Mouse (Mus musculus) NIH3T3 (cell line): ENCODE results near the gene Zp3.

ENCODE experiments used
- DNase-seq: peaks from one replicate; pipeline ENCODE4 v3.0.0-alpha.2; 2012; ENCODE audit warnings: low read depth

Zp3 gene

GRCm38 (mm10) chr5:135962125-135962491 lies 17.8 kb upstream of the Zp3 start:
- no peak for DNase-seq

DNA sequence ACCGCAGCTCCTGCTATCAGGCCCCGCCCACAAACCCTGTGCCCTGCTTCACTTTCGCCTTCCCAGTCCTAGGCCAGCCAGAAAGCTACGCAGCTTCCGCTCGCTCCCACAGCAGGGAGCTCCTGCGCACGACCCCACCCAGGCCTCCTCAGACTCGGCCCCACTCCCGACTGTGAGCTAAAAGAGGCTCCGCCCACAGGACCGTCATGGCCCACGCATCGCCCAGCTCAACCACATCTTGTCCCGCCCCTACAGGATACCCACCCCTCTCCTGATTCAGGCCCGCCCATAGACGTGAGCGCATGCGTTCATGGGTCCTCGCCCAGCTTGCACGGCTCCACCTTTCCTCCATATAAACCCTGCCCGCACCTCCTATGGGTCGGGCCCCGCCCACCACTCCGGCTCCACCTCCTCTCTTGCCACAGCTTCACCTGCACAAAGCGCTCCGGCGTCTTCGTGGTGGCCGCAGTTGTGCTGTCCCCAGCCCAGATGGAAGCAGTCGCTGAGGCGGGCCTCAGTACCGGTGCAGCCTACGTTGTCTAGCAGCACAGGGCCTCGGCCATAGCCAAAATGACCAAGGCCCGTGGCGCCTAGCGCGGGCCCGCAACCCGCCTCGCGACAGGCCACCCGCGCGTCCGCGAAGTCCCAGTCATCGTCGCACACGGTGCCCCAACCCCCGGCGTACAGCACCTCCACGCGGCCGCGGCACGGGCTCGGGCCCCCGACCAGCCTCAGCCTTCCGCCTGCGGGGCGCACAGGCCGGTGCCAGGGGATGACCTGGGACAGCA lies 17.2 kb upstream of the Zp3 start:
- DNase-seq, result peak; percentile 100

DNA sequence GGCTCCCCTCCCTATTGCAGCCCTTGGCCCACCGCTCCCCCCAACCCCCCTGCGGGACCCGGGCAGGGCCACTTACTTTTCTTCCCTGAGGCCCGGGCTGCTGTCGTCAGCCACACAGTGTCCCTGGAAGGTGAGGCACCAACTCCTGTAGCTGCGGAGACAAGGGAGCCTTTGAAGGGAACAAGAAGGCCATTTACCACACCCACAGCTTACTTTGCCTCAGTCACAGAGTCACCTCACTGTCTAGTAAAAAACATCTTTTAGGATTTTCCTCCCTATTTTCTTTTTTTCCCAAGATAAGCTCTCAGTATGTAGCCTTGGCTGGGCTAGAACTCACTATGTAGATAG lies 16.6 kb upstream of the Zp3 start:
- no peak for DNase-seq

GRCm38 (mm10) chr5:135965501-135965930 lies 14.4 kb upstream of the Zp3 start:
- no peak for DNase-seq

GRCm38 (mm10) chr5:135966866-135967265 lies 13.0 kb upstream of the Zp3 start:
- peak; percentile 54 for DNase-seq

DNA sequence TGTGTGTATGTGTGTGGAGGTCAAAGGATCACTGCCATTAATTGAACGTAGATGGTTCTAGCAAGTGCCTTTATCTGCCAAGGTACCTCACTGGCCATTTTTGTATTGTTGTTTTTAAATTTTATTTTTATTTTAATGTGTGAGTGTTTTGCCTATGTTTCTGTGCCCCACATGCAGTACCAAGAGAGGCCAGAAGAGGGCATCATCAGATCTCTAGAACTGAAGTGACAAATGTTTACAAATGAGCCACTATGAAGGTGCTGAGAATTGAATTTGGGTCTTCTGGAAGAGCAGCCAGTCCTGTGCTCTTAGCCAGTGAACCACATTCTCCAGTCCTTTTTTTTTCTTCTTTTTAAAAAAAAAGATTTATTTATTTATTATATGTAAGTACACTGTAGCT lies 11.1 kb upstream of the Zp3 start:
- peak; percentile 81 for DNase-seq

DNA sequence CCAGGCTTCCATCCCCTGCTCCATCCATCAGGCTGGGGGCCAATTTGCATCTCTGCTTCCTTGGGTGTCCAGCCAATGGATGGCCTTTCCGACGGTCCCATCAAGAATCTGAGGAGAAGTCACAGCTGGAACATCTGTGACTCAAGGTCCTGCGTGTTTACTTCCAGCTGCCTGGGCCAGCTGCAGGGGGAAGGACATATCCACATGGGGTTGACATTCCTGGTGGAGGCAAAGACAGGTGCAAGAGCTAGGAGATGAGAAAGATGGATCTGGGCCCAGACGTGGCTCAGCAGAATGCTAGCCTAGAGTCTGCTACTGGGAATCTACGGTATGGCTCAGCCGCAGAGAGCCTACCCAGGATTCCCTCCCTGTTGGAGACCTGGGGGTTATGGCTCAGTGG lies 9.7 kb upstream of the Zp3 start:
- DNase-seq, result no peak

DNA sequence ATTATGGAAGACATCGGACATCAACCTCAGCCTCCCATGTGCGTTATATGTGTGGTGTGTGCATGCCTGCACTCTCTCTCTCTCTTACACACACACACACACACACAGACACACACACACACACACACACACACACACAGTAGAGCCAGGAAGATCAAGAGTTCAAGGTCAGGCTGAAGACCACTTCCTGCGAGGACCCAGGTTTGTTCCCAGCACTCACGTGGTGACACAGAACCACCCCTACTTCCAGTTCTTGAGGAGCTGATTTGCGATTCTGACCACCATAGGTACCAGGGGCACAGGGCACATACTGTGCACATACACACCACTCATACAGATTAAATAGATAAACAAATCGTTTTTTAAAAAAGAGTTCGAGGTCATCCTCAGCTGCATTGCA lies 8.0 kb upstream of the Zp3 start:
- no peak for DNase-seq

GRCm38 (mm10) chr5:135974365-135974764 lies 5.5 kb upstream of the Zp3 start, which contains the start of gene Ssc4d:
Gene Ssc4d (minus strand): TSS chr5:135974531.
- DNase-seq, result no peak

- DNase-seq, result peak; percentile 36
These were observed 3.8 kb upstream of the Zp3 start for GRCm38 (mm10) chr5:135975893-135976668.

- DNase-seq, result no peak
These were observed 518 bp upstream of the Zp3 start for GRCm38 (mm10) chr5:135979381-135979780.

DNA sequence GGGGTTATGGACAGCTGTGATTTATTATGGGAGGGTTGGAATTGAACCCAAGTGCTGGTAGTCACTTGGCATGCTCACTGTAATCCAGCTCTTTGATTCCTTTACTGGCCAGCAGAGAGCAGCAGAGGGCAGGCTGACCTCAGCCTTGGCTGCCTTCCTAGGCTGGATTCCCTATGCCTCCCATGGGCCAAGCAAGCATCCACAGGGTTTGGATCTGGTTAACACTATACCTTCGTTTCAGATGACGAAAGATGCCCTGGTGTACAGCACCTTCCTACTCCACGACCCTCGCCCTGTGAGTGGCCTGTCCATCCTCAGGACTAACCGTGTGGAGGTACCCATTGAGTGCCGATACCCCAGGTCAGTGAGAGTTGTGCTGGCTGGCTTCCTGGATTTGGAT lies 2.5 kb downstream of the Zp3 start:
- peak; percentile 94 for DNase-seq

DNA sequence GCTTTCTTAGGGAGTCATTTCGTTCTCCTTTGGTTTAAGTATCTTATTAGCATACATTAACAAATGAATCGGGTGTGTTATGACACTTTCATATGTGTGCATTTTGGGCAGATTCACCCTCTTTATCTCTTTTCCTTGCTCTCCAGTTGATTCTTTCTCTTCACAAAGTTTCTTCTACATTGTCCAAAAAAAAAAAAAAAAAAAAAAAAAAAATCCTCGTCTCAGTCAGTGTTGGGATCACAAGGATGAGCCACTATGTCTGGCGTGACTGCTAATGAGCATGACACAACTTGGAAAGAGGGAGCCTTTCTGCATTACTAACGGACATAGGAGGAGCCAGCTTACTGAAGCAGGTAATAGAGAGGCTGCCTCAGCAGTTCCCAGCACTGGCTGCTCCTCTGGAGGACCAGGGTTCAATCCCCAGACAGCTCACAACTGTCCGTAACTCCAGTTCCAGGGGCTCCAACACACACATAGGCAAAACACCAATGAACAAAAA lies 4.7 kb downstream of the Zp3 start:
- DNase-seq, result no peak

DNA sequence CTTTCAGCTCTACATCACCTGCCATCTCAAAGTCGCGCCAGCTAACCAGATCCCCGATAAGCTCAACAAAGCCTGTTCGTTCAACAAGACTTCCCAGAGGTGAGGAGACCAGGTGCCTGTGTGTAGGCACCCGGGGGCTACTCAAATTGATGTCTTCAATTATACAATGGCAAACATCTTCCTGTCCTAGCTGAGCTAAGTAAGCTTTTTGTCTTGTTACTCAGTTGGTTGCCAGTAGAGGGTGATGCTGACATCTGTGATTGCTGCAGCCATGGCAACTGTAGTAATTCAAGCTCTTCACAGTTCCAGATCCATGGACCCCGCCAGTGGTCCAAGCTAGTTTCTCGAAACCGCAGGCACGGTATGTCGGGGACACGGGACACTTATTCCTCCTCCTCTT lies 7.3 kb downstream of the Zp3 start:
- peak; percentile 63 for DNase-seq

DNA sequence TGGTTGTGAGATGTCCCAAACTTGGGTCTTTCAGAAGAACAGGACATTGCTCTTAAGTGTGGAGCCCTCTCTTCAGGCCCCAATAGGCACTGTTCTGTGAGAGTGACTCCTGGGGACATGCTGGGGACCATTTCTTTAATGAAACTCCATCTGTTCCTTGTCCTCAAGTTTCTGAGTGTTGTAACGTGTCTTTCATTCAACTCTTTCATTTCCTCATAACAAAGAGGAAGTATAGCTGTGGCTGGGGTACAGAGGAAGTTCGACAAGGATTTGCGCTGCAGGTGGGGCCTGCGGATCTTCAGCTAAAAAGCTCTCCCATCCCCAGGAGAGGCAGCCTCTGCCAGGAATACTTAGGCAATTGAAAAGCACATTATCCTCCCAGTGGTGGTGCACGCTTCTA lies 10.7 kb downstream of the Zp3 start:
- no peak for DNase-seq

DNA sequence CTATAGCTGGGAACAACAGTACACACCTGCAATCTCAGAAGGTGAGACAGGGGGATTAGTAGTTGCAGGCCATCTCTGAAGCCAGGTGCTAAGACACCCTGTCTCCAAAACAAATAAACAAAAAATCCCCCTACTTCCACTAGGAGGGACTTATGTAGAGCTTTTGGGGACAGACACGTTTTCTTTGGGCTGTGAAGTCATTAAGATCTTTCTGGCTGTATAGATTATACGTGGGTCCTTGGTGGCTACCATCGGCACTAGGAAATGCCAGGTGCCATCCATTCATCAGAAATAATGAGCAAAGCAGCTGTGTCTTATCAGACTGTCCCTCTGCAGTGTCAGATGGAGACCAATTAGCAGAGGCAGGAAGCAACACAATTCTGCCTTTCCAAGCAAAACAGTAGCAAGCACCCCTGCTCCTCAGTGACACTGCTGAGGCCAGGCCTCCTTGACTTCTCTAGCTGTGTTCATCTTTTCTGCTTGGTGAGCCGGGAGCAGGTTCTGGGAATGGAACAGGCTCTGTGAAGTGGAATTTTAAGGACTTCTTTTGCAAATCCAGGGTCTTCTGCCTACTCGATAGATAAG lies 13.6 kb downstream of the Zp3 start:
- no peak for DNase-seq

GRCm38 (mm10) chr5:135994335-135994724 lies 14.4 kb downstream of the Zp3 start:
- no peak for DNase-seq

DNA sequence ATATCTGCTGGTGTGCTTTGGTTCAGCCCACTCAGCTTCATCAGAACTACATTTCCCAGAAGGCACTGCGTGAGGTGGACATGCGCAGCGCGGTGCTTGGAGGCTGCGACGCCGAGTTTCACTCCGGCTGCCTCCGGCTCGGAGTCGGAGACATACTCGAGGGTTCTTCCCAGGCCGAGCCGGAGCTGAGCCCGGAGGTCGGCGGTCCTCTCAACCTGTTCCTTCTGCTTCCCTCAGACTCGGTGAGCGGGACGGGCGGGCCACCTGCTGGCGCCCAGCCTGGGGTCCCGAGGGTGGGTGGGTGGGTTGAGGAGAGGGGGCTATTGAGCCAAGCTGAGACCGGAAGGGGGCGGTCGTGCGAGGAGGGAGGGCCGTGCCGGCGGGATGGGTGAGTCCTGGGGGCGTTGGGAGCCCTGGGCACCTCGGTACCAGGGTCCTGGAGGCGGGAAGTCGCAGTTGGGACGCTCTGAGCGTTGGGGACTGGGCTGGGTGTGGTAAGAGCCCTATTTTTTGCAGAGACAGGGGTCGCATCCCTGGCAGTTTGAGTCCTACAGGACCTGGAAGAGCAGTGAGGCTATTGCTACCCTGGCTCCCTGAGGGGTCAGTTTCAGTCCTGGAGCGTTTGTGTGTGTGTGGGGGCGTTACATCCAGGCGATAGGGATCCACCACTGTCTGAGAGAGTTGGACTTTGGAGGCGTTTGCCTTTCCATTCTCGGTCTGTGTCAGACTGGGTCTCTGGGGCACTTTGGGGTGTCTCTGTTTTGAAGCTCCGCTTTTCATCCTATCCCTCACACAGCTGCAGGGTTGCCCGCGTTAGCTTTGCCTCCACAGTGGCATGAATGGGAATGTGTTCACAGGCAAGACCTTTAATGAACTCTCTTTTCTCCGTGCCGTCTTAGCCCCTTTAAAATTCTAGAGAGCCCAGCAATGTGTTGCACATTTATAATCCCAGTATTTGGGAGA lies 15.1 kb downstream of the Zp3 start, which contains the start of gene Dtx2:
TSS of gene Dtx2 (plus strand) at position 76 of the 963 bp plus-strand sequence.
- peak; percentile 95 for DNase-seq

- peak; percentile 70 for DNase-seq
These were observed 16.3 kb downstream of the Zp3 start for GRCm38 (mm10) chr5:135996162-135996561.

DNA sequence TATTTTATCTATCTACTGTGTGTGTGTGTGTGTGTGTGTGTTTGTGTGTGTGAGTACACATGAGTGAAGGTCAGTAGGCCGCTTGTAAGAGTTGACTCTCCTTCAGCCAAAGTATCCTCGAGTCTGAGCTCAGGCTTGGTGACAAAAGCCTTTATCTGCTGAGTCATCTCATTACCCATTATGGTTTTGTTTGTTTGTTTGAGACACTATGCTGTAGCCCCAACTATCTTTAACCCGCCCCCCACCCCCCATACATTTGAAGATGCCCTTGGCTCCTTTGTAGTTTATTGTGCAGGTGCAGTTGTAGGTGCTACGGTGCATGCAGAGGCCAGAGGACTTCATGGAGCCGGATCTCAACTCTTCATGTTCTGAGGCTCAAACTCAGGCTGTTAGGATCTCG lies 21.3 kb downstream of the Zp3 start:
- no peak for DNase-seq

GRCm38 (mm10) chr5:136002325-136002724 lies 22.4 kb downstream of the Zp3 start:
- no peak for DNase-seq

GRCm38 (mm10) chr5:136002751-136003151 lies 22.9 kb downstream of the Zp3 start:
- DNase-seq, result no peak
